Mouse (Mus musculus) testis, adult 2 months (tissue): Measurements from ENCODE around the gene Bad.

Experiments used
- CTCF ChIP-seq: fragments of 200-500 bp; IDR thresholded peaks from 2 replicates; pipeline ENCODE4 v1.5.1; 2012; ENCODE audit warnings: low read depth, mild to moderate bottlenecking, inconsistent platforms, low read length, moderate library complexity; ENCODE audit not compliant: control insufficient read depth, insufficient read depth, insufficient replicate concordance
- POLR2A ChIP-seq: fragments of 200-500 bp; IDR thresholded peaks from 2 replicates; pipeline ENCODE4 v1.6.1; 2012; ENCODE audit warnings: low read depth, mild to moderate bottlenecking, inconsistent platforms, low read length, moderate library complexity; ENCODE audit not compliant: control insufficient read depth

GRCm38 (mm10) chr19:6983621-6984020, 42.0 kb downstream of the Bad start:
- TF ChIP-seq CTCF (no peak), POLR2A (no peak)
